Mouse (Mus musculus) E14TG2a.4 (cell line): Measurements from ENCODE around the gene Tsacc.
"Not testable (repeated sequence)": the region's sequence is repeated elsewhere in the genome, so short reads cannot be mapped to it uniquely, and the experiment has no call there.

ENCODE experiments used
- CTCF ChIP-seq: conservative IDR thresholded peaks from 2 replicates; pipeline ENCODE4 v1.5.1; 2014; ENCODE audit warnings: low read length
- NANOG ChIP-seq: IDR thresholded peaks from 2 replicates; pipeline ENCODE4 v1.6.1; 2014; ENCODE audit warnings: borderline replicate concordance, low read length, mixed read lengths
- POU5F1 ChIP-seq: IDR thresholded peaks from 2 replicates; pipeline ENCODE4 v1.6.1; 2014; ENCODE audit warnings: low read length, borderline replicate concordance

- not testable (repeated sequence) for TF ChIP-seq CTCF, NANOG, POU5F1
These were observed 28.8 kb downstream of the Tsacc start for GRCm38 (mm10) chr3:88268014-88268413.
